In the genomic region with DNA sequence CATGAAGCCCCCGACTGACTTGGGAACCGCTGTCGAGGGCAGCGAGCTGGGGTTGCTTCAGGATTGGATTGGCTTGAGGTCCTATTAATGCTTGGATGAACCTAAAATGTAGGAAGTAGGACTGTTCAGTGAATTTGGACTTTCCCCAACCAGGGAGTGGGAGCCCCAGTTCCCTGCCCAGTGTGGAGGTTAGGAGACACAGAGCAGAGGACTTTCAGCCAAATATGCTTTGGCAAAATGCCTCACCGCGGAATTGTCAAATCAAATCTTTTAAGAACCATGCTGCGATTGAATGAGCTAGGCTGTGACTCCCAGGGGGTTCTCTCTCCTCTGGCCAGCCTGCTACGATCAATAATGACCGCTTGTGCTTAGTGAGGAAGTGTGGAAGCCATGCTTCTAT, we compare ENCODE assay signal across 20 mouse cellular contexts.
DNase-seq lines count a peak whose midpoint lies in the region; ATAC-seq and TF ChIP-seq lines count a peak whose summit lies in the region.
"Had no signal": no experiment of that assay in that cellular context is flagged by ENCODE, and none has a peak within 500 bp of the region (broad histone marks: within the 10 kb centered on the region; RNA-seq: fewer than 3 reads in every experiment).

No protein-coding gene starts in this region.

- WGBS in hindbrain, embryonic 13.5 days, result 63% methylated on average over 9 of the region's 9 CpGs
- 86% methylated on average over 9 of the region's 9 CpGs for WGBS in hindbrain, embryonic 10.5 days
- WGBS in liver, embryonic 14.5 days (ENCODE audit: insufficient replicate concordance), result 87% methylated on average over 9 of the region's 9 CpGs
- WGBS in stomach, embryonic 14.5 days, result 69% methylated on average over 9 of the region's 9 CpGs
- 61% methylated on average over 9 of the region's 9 CpGs for WGBS in stomach, postnatal 0 days
- WGBS in stomach, embryonic 16.5 days, result 60% methylated on average over 9 of the region's 9 CpGs

- H3K36me3 ChIP-seq in hindbrain, embryonic 13.5 days, result no peaks in the 10 kb centered on the region
- no peaks in the 10 kb centered on the region for H3K36me3 ChIP-seq in hindbrain, embryonic 10.5 days
- no peaks in the 10 kb centered on the region for H3K36me3 ChIP-seq in liver, embryonic 14.5 days (replicated peaks; ENCODE audit: control insufficient read depth, insufficient read depth, low read depth)
- H3K36me3 ChIP-seq in stomach, embryonic 14.5 days (ENCODE audit: control insufficient read depth, insufficient read depth, low read length), result no peaks in the 10 kb centered on the region
- no peaks in the 10 kb centered on the region for H3K36me3 ChIP-seq in stomach, postnatal 0 days (ENCODE audit: control insufficient read depth, insufficient read depth, low read length)
- no peaks in the 10 kb centered on the region for H3K36me3 ChIP-seq in stomach, embryonic 16.5 days (ENCODE audit: control insufficient read depth, insufficient read depth, low read length)
- H3K36me3 ChIP-seq: heart, embryonic 12.5 days; limb, embryonic 13.5 days; neural tube, embryonic 15.5 days had no signal

- no peak for TF ChIP-seq EP300 in liver, embryonic 14.5 days (IDR thresholded peaks at IDR 0.05; ENCODE audit: low read depth)
- no peak for TF ChIP-seq EP300 in stomach, postnatal 0 days (optimal IDR thresholded peaks at IDR 0.05)

- no peak for ATAC-seq in hindbrain, embryonic 13.5 days (ENCODE audit: low FRiP score)
- ATAC-seq in liver, embryonic 14.5 days (ENCODE audit: insufficient read depth), result no peak
- ATAC-seq in stomach, embryonic 14.5 days (ENCODE audit: insufficient number of reproducible peaks, insufficient read depth, low FRiP score, low read depth), result no peak
- no peak for ATAC-seq in stomach, postnatal 0 days (ENCODE audit: low FRiP score, low TSS enrichment)
- no peak for ATAC-seq in stomach, embryonic 16.5 days (ENCODE audit: insufficient read depth, low FRiP score)
- ATAC-seq: CD4-positive, CD25-positive, alpha-beta regulatory T cell, adult 4 months; forebrain, postnatal 0 days had no signal

- H3K9ac ChIP-seq in hindbrain, embryonic 13.5 days, result no peak overlapping the region
- H3K9ac ChIP-seq in liver, embryonic 14.5 days (replicated peaks), result no peak overlapping the region
- no peak overlapping the region for H3K9ac ChIP-seq in stomach, embryonic 14.5 days (replicated peaks; ENCODE audit: low read depth, low read length)
- H3K9ac ChIP-seq in stomach, postnatal 0 days (ENCODE audit: low read length), result no peak overlapping the region
- no peak overlapping the region for H3K9ac ChIP-seq in stomach, embryonic 16.5 days (ENCODE audit: low read length)
- H3K9ac ChIP-seq: forebrain, postnatal 0 days; heart, embryonic 12.5 days; limb, embryonic 13.5 days; neural tube, embryonic 15.5 days had no signal

- no peak overlapping the region for H3K4me2 ChIP-seq in hindbrain, embryonic 13.5 days
- H3K4me2 ChIP-seq in liver, embryonic 14.5 days (ENCODE audit: low read depth), result no peak overlapping the region
- no peak overlapping the region for H3K4me2 ChIP-seq in stomach, embryonic 14.5 days (replicated peaks; ENCODE audit: low read depth, low read length)
- H3K4me2 ChIP-seq in stomach, postnatal 0 days (replicated peaks; ENCODE audit: low read depth), result no peak overlapping the region
- H3K4me2 ChIP-seq in stomach, embryonic 16.5 days (ENCODE audit: low read depth, low read length), result no peak overlapping the region
- H3K4me2 ChIP-seq: heart, embryonic 12.5 days; limb, embryonic 13.5 days; neural tube, embryonic 15.5 days had no signal

- TF ChIP-seq CTCF in liver, embryonic 14.5 days (IDR thresholded peaks at IDR 0.05; ENCODE audit: low read depth), result no peak
- no peak for TF ChIP-seq CTCF in stomach, postnatal 0 days (IDR thresholded peaks at IDR 0.05; ENCODE audit: low read depth)

- no peak overlapping the region for H3K4me3 ChIP-seq in hindbrain, embryonic 13.5 days
- H3K4me3 ChIP-seq in hindbrain, embryonic 10.5 days, result no peak overlapping the region
- no peak overlapping the region for H3K4me3 ChIP-seq in liver, embryonic 14.5 days (ENCODE audit: insufficient read depth in 1 of 2, low read depth in 2 of 2, low read length in 2 of 2)
- no peak overlapping the region for H3K4me3 ChIP-seq in stomach, embryonic 14.5 days (ENCODE audit: low read depth, low read length)
- H3K4me3 ChIP-seq in stomach, postnatal 0 days (ENCODE audit: low read depth, low read length), result no peak overlapping the region
- H3K4me3 ChIP-seq in stomach, embryonic 16.5 days (replicated peaks; ENCODE audit: low read length), result no peak overlapping the region
- H3K4me3 ChIP-seq: heart, embryonic 12.5 days; limb, embryonic 13.5 days; neural tube, embryonic 15.5 days had no signal

- DNase-seq in hindbrain, embryonic 10.5 days (ENCODE audit: low spot score), result no peak
- no peak for DNase-seq in liver, embryonic 14.5 days (ENCODE audit: low read depth in 3 of 3, low spot score in 3 of 3)
- DNase-seq in liver, result no peak
- no peak for DNase-seq in stomach, postnatal 0 days (ENCODE audit: low spot score)
- DNase-seq in heart, adult 8-10 months (ENCODE audit: low spot score), result no peak
- DNase-seq: adrenal gland, postnatal 25 days; cerebellum, postnatal 25 days; forebrain, postnatal 0 days; gastrocnemius, postnatal 25 days; heart, postnatal 36 days; kidney, adult 2 months; spleen, adult 18-20 months; thymus, postnatal 4 days had no signal

- peaks cover 18% of the 10 kb centered on the region for H3K4me1 ChIP-seq in hindbrain, embryonic 13.5 days (replicated peaks)
- peaks cover 23% of the 10 kb centered on the region for H3K4me1 ChIP-seq in hindbrain, embryonic 10.5 days (replicated peaks)
- H3K4me1 ChIP-seq in liver, embryonic 14.5 days (replicated peaks; ENCODE audit: control insufficient read depth in 2 of 2, insufficient read depth in 2 of 2, low read length in 1 of 2), result peaks cover 64 to 67% of the 10 kb centered on the region in 2 experiments
- H3K4me1 ChIP-seq in stomach, embryonic 14.5 days (ENCODE audit: control insufficient read depth, insufficient read depth, low read length), result peaks cover 5% of the 10 kb centered on the region; the same call in 1 of the 2 replicates
- H3K4me1 ChIP-seq in stomach, postnatal 0 days (replicated peaks; ENCODE audit: control insufficient read depth, insufficient read depth), result no peaks in the 10 kb centered on the region
- H3K4me1 ChIP-seq in stomach, embryonic 16.5 days (ENCODE audit: control insufficient read depth, insufficient read depth, low read length), result 0 out of 2 replicates have a peak, but pooled peaks cover 3% of the 10 kb centered on the region
- H3K4me1 ChIP-seq: heart, embryonic 12.5 days had no signal

- peak overlapping the region; percentile 52; the same call in 1 of the 2 replicates for H3K27ac ChIP-seq in hindbrain, embryonic 13.5 days
- H3K27ac ChIP-seq in hindbrain, embryonic 10.5 days, result no peak overlapping the region
- peak overlapping the region; percentile 58; the same call in 1 of the 2 replicates for H3K27ac ChIP-seq in liver, embryonic 14.5 days
- 0 out of 2 replicates have a peak overlapping the region, but pooled peaks have one; percentile 3 for H3K27ac ChIP-seq in stomach, embryonic 14.5 days (ENCODE audit: low read length)
- H3K27ac ChIP-seq in stomach, postnatal 0 days (replicated peaks), result no peak overlapping the region
- peak overlapping the region; percentile 20; the same call in 1 of the 2 replicates for H3K27ac ChIP-seq in stomach, embryonic 16.5 days (ENCODE audit: low read length)
- H3K27ac ChIP-seq: limb, embryonic 13.5 days; neural tube, embryonic 15.5 days had no signal

- no peaks in the 10 kb centered on the region for H3K9me3 ChIP-seq in hindbrain, embryonic 13.5 days
- H3K9me3 ChIP-seq in hindbrain, embryonic 10.5 days, result no peaks in the 10 kb centered on the region
- H3K9me3 ChIP-seq in liver, embryonic 14.5 days (ENCODE audit: control insufficient read depth, low read length), result no peaks in the 10 kb centered on the region
- H3K9me3 ChIP-seq in stomach, embryonic 14.5 days (ENCODE audit: control insufficient read depth, low read depth, low read length), result no peaks in the 10 kb centered on the region
- H3K9me3 ChIP-seq in stomach, postnatal 0 days (ENCODE audit: control insufficient read depth, low read length), result no peaks in the 10 kb centered on the region
- H3K9me3 ChIP-seq in stomach, embryonic 16.5 days (replicated peaks; ENCODE audit: control insufficient read depth, low read length), result no peaks in the 10 kb centered on the region
- H3K9me3 ChIP-seq: heart, embryonic 12.5 days; limb, embryonic 13.5 days; neural tube, embryonic 15.5 days had no signal

- H3K27me3 ChIP-seq in hindbrain, embryonic 13.5 days, result no peaks in the 10 kb centered on the region
- no peaks in the 10 kb centered on the region for H3K27me3 ChIP-seq in hindbrain, embryonic 10.5 days (ENCODE audit: insufficient read depth, poor library complexity, severe bottlenecking)
- H3K27me3 ChIP-seq in liver, embryonic 14.5 days (ENCODE audit: control insufficient read depth, insufficient read depth, low read length), result no peaks in the 10 kb centered on the region; the same call in 1 of the 2 replicates
- H3K27me3 ChIP-seq in stomach, embryonic 14.5 days (ENCODE audit: control insufficient read depth, insufficient read depth, low read length), result no peaks in the 10 kb centered on the region
- no peaks in the 10 kb centered on the region for H3K27me3 ChIP-seq in stomach, postnatal 0 days (ENCODE audit: control insufficient read depth, insufficient read depth, low read length)
- H3K27me3 ChIP-seq in stomach, embryonic 16.5 days (ENCODE audit: control insufficient read depth, insufficient read depth, low read length), result no peaks in the 10 kb centered on the region
- H3K27me3 ChIP-seq: limb, embryonic 13.5 days; neural tube, embryonic 15.5 days had no signal

Comparison
In these comparisons a context has a peak if more than half of its experiments do, and no peak if none do; other contexts are left out.
1. H3K27ac ChIP-seq: peak in hindbrain, embryonic 13.5 days (single experiment), liver, embryonic 14.5 days (single experiment), stomach, embryonic 14.5 days (single experiment) and stomach, embryonic 16.5 days (single experiment); none in hindbrain, embryonic 10.5 days (single experiment) and stomach, postnatal 0 days (single experiment).